Mouse (Mus musculus) neural tube, embryonic 12.5 days (tissue): ENCODE results near the gene Mindy1. TPM values are rescaled to one million over a fixed set of nuclear protein-coding genes. Genes with fewer than 3 reads are reported as not detected.

Experiments used
- ATAC-seq: fragments of 200-750 bp; cut with Nextera tagmentation; 2 replicates; pipeline ENCODE4 v1.8.0; 2017; ENCODE audit warnings: low read depth, mild to moderate bottlenecking, moderate TSS enrichment, moderate library complexity; ENCODE audit not compliant: low FRiP score
- H3K27ac ChIP-seq: fragments of 300-500 bp; sonication (generic); 2 replicates; pipeline ENCODE4 v1.5.1; 2016
- H3K27me3 ChIP-seq: fragments of 300-500 bp; sonication (generic); replicated peaks from 2 replicates; pipeline ENCODE4 v1.6.1; 2016; ENCODE audit warnings: mild to moderate bottlenecking
- H3K36me3 ChIP-seq: fragments of 300-500 bp; sonication (generic); 2 replicates; pipeline ENCODE4 v1.6.1; 2016; ENCODE audit warnings: mild to moderate bottlenecking
- H3K4me1 ChIP-seq: fragments of 300-500 bp; sonication (generic); 2 replicates; pipeline ENCODE4 v1.6.1; 2016
- H3K4me2 ChIP-seq: fragments of 300-500 bp; sonication (generic); replicated peaks from 2 replicates; pipeline ENCODE4 v1.6.1; 2016; ENCODE audit warnings: mild to moderate bottlenecking
- H3K4me3 ChIP-seq: fragments of 300-500 bp; sonication (generic); 2 replicates; pipeline ENCODE4 v1.5.1; 2016
- H3K9ac ChIP-seq: fragments of 300-500 bp; sonication (generic); 2 replicates; pipeline ENCODE4 v1.6.1; 2016; ENCODE audit warnings: mild to moderate bottlenecking
- H3K9me3 ChIP-seq: fragments of 300-500 bp; sonication (generic); 2 replicates; pipeline ENCODE4 v1.6.1; 2016; ENCODE audit warnings: mild to moderate bottlenecking
- WGBS: fragments of 180-500 bp; shearing (Covaris S2); methylation state at CpG from one replicate; pipeline ENCODE4 v1.1.7; 2016; 5-methylcytosine and 5-hydroxymethylcytosine counted together
- polyA plus RNA-seq: library from polyadenylated mRNA; unstranded; fragments of >200 nt; fragmentation: Nextera tagmentation; extraction: Ambion mirVana; gene quantifications from 2 replicates; pipeline ENCODE4 v1.2.1, GENCODE M21; 2016

Gene Mindy1
- polyA plus RNA-seq: 51.3 and 51.5 TPM in 2 replicates

- Histone ChIP-seq H3K9ac (peak within 1 kb of the TSS; percentile 86), H3K4me1 (peaks cover 21% of the 10 kb centered on the region), H3K36me3 (0 out of 2 replicates have a peak, but pooled peaks cover under 1% of the 10 kb centered on the region), H3K27ac (peak within 1 kb of the TSS; percentile 90), H3K4me3 (peak within 1 kb of the TSS; percentile 74), H3K27me3 (no peaks in the 10 kb centered on the region), H3K4me2 (peak within 1 kb of the TSS; percentile 72), H3K9me3 (no peaks in the 10 kb centered on the region)
- ATAC-seq: peak; percentile 90
- WGBS: 1% methylated on average over 53 of the region's 53 CpGs
Measured at GRCm38 (mm10) chr3:95281216-95282126, at the start of gene Mindy1, which contains the start of gene Prune1. Gene Mindy1, plus strand, starts transcription at chr3:95281345. Gene Prune1, minus strand, starts transcription at chr3:95282076.

GRCm38 (mm10) chr3:95232771-95233170 lies 48.4 kb upstream of the Mindy1 start:
- Histone ChIP-seq H3K4me2 (no peak overlapping the region), H3K36me3 (peaks cover 57% of the 10 kb centered on the region), H3K9ac (no peak overlapping the region), H3K27me3 (no peaks in the 10 kb centered on the region), H3K4me3 (no peak overlapping the region), H3K27ac (no peak overlapping the region), H3K4me1 (peaks cover 30% of the 10 kb centered on the region), H3K9me3 (no peaks in the 10 kb centered on the region)
- 90% methylated on average over 7 of the region's 7 CpGs for WGBS
- ATAC-seq: no peak

GRCm38 (mm10) chr3:95233303-95233980 lies 47.7 kb upstream of the Mindy1 start:
- Histone ChIP-seq H3K4me2 (no peak overlapping the region), H3K27ac (no peak overlapping the region), H3K9ac (no peak overlapping the region), H3K36me3 (peaks cover 63% of the 10 kb centered on the region), H3K4me3 (no peak overlapping the region), H3K9me3 (no peaks in the 10 kb centered on the region), H3K27me3 (no peaks in the 10 kb centered on the region), H3K4me1 (peaks cover 30% of the 10 kb centered on the region)
- no peak for ATAC-seq
- 84% methylated on average over 16 of the region's 16 CpGs for WGBS

GRCm38 (mm10) chr3:95235386-95236301 lies 45.5 kb upstream of the Mindy1 start:
- no peak overlapping the region for H3K4me3 ChIP-seq
- ATAC-seq: no peak
- H3K9ac ChIP-seq: no peak overlapping the region
- no peaks in the 10 kb centered on the region for H3K27me3 ChIP-seq
- 81% methylated on average over 23 of the region's 23 CpGs for WGBS
- no peaks in the 10 kb centered on the region for H3K9me3 ChIP-seq
- no peak overlapping the region for H3K4me2 ChIP-seq
- no peak overlapping the region for H3K27ac ChIP-seq
- H3K4me1 ChIP-seq: peaks cover 15% of the 10 kb centered on the region
- peaks cover 68% of the 10 kb centered on the region for H3K36me3 ChIP-seq

- no peak overlapping the region for H3K4me2 ChIP-seq
- H3K4me3 ChIP-seq: no peak overlapping the region
- peaks cover 57% of the 10 kb centered on the region for H3K36me3 ChIP-seq
- WGBS: 91% methylated on average over 8 of the region's 8 CpGs
- no peaks in the 10 kb centered on the region for H3K4me1 ChIP-seq
- H3K27ac ChIP-seq: no peak overlapping the region
- H3K9me3 ChIP-seq: no peaks in the 10 kb centered on the region
- no peak for ATAC-seq
- H3K9ac ChIP-seq: no peak overlapping the region
- no peaks in the 10 kb centered on the region for H3K27me3 ChIP-seq
Measured at GRCm38 (mm10) chr3:95237541-95238099, 43.5 kb upstream of the Mindy1 start.

GRCm38 (mm10) chr3:95239022-95239421 lies 42.1 kb upstream of the Mindy1 start:
- ATAC-seq: no peak
- Histone ChIP-seq H3K4me2 (no peak overlapping the region), H3K36me3 (peaks cover 43% of the 10 kb centered on the region), H3K9ac (no peak overlapping the region), H3K27me3 (no peaks in the 10 kb centered on the region), H3K4me3 (no peak overlapping the region), H3K27ac (no peak overlapping the region), H3K9me3 (no peaks in the 10 kb centered on the region), H3K4me1 (no peaks in the 10 kb centered on the region)
- 92% methylated on average over 6 of the region's 6 CpGs for WGBS

- Histone ChIP-seq H3K4me1 (no peaks in the 10 kb centered on the region), H3K36me3 (peaks cover 34% of the 10 kb centered on the region), H3K27me3 (no peaks in the 10 kb centered on the region), H3K4me3 (no peak overlapping the region), H3K27ac (no peak overlapping the region), H3K9ac (no peak overlapping the region), H3K4me2 (no peak overlapping the region), H3K9me3 (no peaks in the 10 kb centered on the region)
- WGBS: 90% methylated on average over 12 of the region's 12 CpGs
- ATAC-seq: no peak
Measured at GRCm38 (mm10) chr3:95239971-95240370, 41.2 kb upstream of the Mindy1 start.

GRCm38 (mm10) chr3:95240900-95241299 lies 40.2 kb upstream of the Mindy1 start:
- H3K9ac ChIP-seq: no peak overlapping the region
- no peaks in the 10 kb centered on the region for H3K4me1 ChIP-seq
- H3K9me3 ChIP-seq: no peaks in the 10 kb centered on the region
- H3K36me3 ChIP-seq: peaks cover 32% of the 10 kb centered on the region
- no peak for ATAC-seq
- WGBS: 35% methylated on average over 17 of the region's 17 CpGs
- no peak overlapping the region for H3K4me2 ChIP-seq
- H3K27ac ChIP-seq: no peak overlapping the region
- H3K4me3 ChIP-seq: no peak overlapping the region
- no peaks in the 10 kb centered on the region for H3K27me3 ChIP-seq

- H3K4me3 ChIP-seq: no peak within 1 kb of the TSS
Measured at GRCm38 (mm10) chr3:95241498-95241897, 39.6 kb upstream of the Mindy1 start, which contains the start of gene Gm128. Gene Gm128, minus strand, starts transcription at chr3:95241598.

GRCm38 (mm10) chr3:95243086-95243485 lies 38.1 kb upstream of the Mindy1 start:
- peaks cover 16% of the 10 kb centered on the region; the same call in 1 of the 2 replicates for H3K36me3 ChIP-seq
- 81% methylated on average over 2 of the region's 2 CpGs for WGBS
- H3K4me1 ChIP-seq: no peaks in the 10 kb centered on the region
- no peaks in the 10 kb centered on the region for H3K9me3 ChIP-seq
- no peak overlapping the region for H3K9ac ChIP-seq
- ATAC-seq: no peak
- H3K27ac ChIP-seq: no peak overlapping the region
- no peak overlapping the region for H3K4me3 ChIP-seq
- H3K27me3 ChIP-seq: no peaks in the 10 kb centered on the region
- H3K4me2 ChIP-seq: no peak overlapping the region

More at GRCm38 (mm10) chr3:95241498-95241897, 39.6 kb upstream of the Mindy1 start, which contains the start of gene Gm128:
- Histone ChIP-seq H3K9ac (no peak within 1 kb of the TSS), H3K9me3 (no peaks in the 10 kb centered on the region), H3K4me1 (no peaks in the 10 kb centered on the region), H3K36me3 (peaks cover 26% of the 10 kb centered on the region), H3K4me2 (no peak within 1 kb of the TSS; the same call in 1 of the 2 replicates), H3K27ac (no peak within 1 kb of the TSS), H3K27me3 (no peaks in the 10 kb centered on the region)
- 82% methylated on average over 7 of the region's 7 CpGs for WGBS
- ATAC-seq: no peak

- Histone ChIP-seq H3K36me3 (peaks cover 8% of the 10 kb centered on the region; the same call in 1 of the 2 replicates), H3K27ac (no peak overlapping the region), H3K4me3 (no peak overlapping the region), H3K4me1 (no peaks in the 10 kb centered on the region), H3K4me2 (no peak overlapping the region), H3K9me3 (no peaks in the 10 kb centered on the region), H3K9ac (no peak overlapping the region), H3K27me3 (no peaks in the 10 kb centered on the region)
- no peak for ATAC-seq
- WGBS: 88% methylated on average over 5 of the region's 5 CpGs
Measured at GRCm38 (mm10) chr3:95246465-95247231, 34.5 kb upstream of the Mindy1 start.
